Mouse (Mus musculus) spleen, adult 2 months (tissue): ENCODE results near the gene Cryzl2. TPM values are rescaled to one million over a fixed set of nuclear protein-coding genes. Genes with fewer than 3 reads are reported as not detected.

Experiments
- DNase-seq, 2 experiments: peaks; one replicate each; pipeline versions ENCODE4 v3.0.0 to v3.0.0-alpha.2; 2012 to 2021; ENCODE audit warnings: low spot score in 2 of 2, low read depth in 1 of 2
- H3K27ac ChIP-seq: fragments of 200-500 bp; 2 replicates; pipeline ENCODE4 v1.5.1; 2012; ENCODE audit warnings: low read length, inconsistent platforms; ENCODE audit not compliant: insufficient read depth
- H3K27me3 ChIP-seq: fragments of 200-500 bp; 2 replicates; pipeline ENCODE4 v1.6.1; 2012; ENCODE audit warnings: mild to moderate bottlenecking, moderate library complexity, low read length, inconsistent platforms; ENCODE audit not compliant: control insufficient read depth, insufficient read depth
- H3K36me3 ChIP-seq: fragments of 200-500 bp; 2 replicates; pipeline ENCODE4 v1.6.1; 2012; ENCODE audit warnings: mild to moderate bottlenecking, low read length, inconsistent platforms; ENCODE audit not compliant: control insufficient read depth, insufficient read depth
- H3K4me1 ChIP-seq: fragments of 200-500 bp; 2 replicates; pipeline ENCODE4 v1.6.1; 2011; ENCODE audit warnings: inconsistent platforms; ENCODE audit not compliant: control insufficient read depth, insufficient read depth, insufficient read length
- H3K4me3 ChIP-seq: fragments of 200-500 bp; 2 replicates; pipeline ENCODE4 v1.5.1; 2011; ENCODE audit warnings: mild to moderate bottlenecking, inconsistent platforms; ENCODE audit not compliant: insufficient read depth, insufficient read length; ENCODE audit errors: extremely low read depth
- CTCF ChIP-seq: fragments of 200-500 bp; IDR thresholded peaks from 2 replicates; pipeline ENCODE4 v1.5.1; 2011; ENCODE audit warnings: mild to moderate bottlenecking, inconsistent platforms; ENCODE audit not compliant: insufficient read depth, insufficient read length, insufficient replicate concordance; ENCODE audit errors: extremely low read depth
- POLR2A ChIP-seq: fragments of 200-500 bp; IDR thresholded peaks from 2 replicates; pipeline ENCODE4 v1.6.1; 2011; ENCODE audit warnings: low read depth, low read length, inconsistent platforms
- WGBS: fragments of 180-500 bp; shearing (Covaris S2); methylation state at CpG from one replicate; pipeline ENCODE4 v1.1.7; 2018; 5-methylcytosine and 5-hydroxymethylcytosine counted together
- polyA plus RNA-seq: library from polyadenylated mRNA; depleted of rRNA; stranded (reverse); fragments of >200 nt; gene quantifications from 2 replicates; pipeline ENCODE4 v1.2.3, GENCODE M21; 2012

Gene Cryzl2
- polyA plus RNA-seq, 1 experiment = 11.1 TPM

- no peak overlapping the region for H3K4me3 ChIP-seq
- WGBS = 84% methylated on average over 9 of the region's 9 CpGs
- TF ChIP-seq CTCF = no peak
- H3K36me3 ChIP-seq = no peaks in the 10 kb centered on the region
- H3K27ac ChIP-seq = no peak overlapping the region
- no peaks in the 10 kb centered on the region for H3K27me3 ChIP-seq
- DNase-seq = no peak
- peaks cover 2% of the 10 kb centered on the region; the same call in 1 of the 2 replicates for H3K4me1 ChIP-seq
Observed at GRCm38 (mm10) chr1:157513559-157513958, 55.2 kb downstream of the Cryzl2 start.

- peaks cover 2% of the 10 kb centered on the region; the same call in 1 of the 2 replicates for H3K4me1 ChIP-seq
- H3K27me3 ChIP-seq = no peaks in the 10 kb centered on the region
- no peak for DNase-seq
- no peak overlapping the region for H3K4me3 ChIP-seq
- H3K27ac ChIP-seq = no peak overlapping the region
- no peak for TF ChIP-seq CTCF
- no peak for TF ChIP-seq POLR2A
- 78% methylated on average over 4 of the region's 4 CpGs for WGBS
- no peaks in the 10 kb centered on the region for H3K36me3 ChIP-seq
Observed at GRCm38 (mm10) chr1:157514298-157514697, 55.9 kb downstream of the Cryzl2 start.

- Histone ChIP-seq H3K4me1 (peaks cover 2% of the 10 kb centered on the region; the same call in 1 of the 2 replicates), H3K27me3 (no peaks in the 10 kb centered on the region), H3K27ac (no peak overlapping the region), H3K4me3 (no peak overlapping the region), H3K36me3 (no peaks in the 10 kb centered on the region)
- TF ChIP-seq POLR2A (no peak), CTCF (no peak)
- DNase-seq = peak in 1 of 2 experiments; percentile 7
- WGBS = 52% methylated on average over 8 of the region's 8 CpGs
Observed at GRCm38 (mm10) chr1:157516838-157517808, 58.7 kb downstream of the Cryzl2 start.

GRCm38 (mm10) chr1:157518111-157518523 is 59.7 kb downstream of the Cryzl2 start:
- DNase-seq = no peak
- Histone ChIP-seq H3K27ac (no peak overlapping the region), H3K36me3 (no peaks in the 10 kb centered on the region), H3K4me3 (no peak overlapping the region), H3K4me1 (peaks cover 2% of the 10 kb centered on the region; the same call in 1 of the 2 replicates), H3K27me3 (no peaks in the 10 kb centered on the region)
- no peak for TF ChIP-seq CTCF
- TF ChIP-seq POLR2A = no peak
- WGBS = 29% methylated on average over 4 of the region's 4 CpGs

- no peak overlapping the region for H3K27ac ChIP-seq
- no peaks in the 10 kb centered on the region for H3K27me3 ChIP-seq
- H3K4me1 ChIP-seq = peaks cover 2% of the 10 kb centered on the region; the same call in 1 of the 2 replicates
- no peaks in the 10 kb centered on the region for H3K36me3 ChIP-seq
- no peak overlapping the region for H3K4me3 ChIP-seq
- WGBS = 87% methylated on average over 2 of the region's 2 CpGs
- TF ChIP-seq CTCF (no peak), POLR2A (no peak)
- no peak for DNase-seq
Observed at GRCm38 (mm10) chr1:157519396-157519795, 61.0 kb downstream of the Cryzl2 start.

- TF ChIP-seq POLR2A (no peak), CTCF (no peak)
- WGBS = 91% methylated on average over 5 of the region's 5 CpGs
- no peak for DNase-seq
- Histone ChIP-seq H3K27me3 (no peaks in the 10 kb centered on the region), H3K36me3 (no peaks in the 10 kb centered on the region), H3K4me3 (no peak overlapping the region), H3K4me1 (peaks cover 2% of the 10 kb centered on the region; the same call in 1 of the 2 replicates), H3K27ac (no peak overlapping the region)
Observed at GRCm38 (mm10) chr1:157522322-157522721, 63.9 kb downstream of the Cryzl2 start.

GRCm38 (mm10) chr1:157524775-157525174 is 66.4 kb downstream of the Cryzl2 start:
- H3K27me3 ChIP-seq = no peaks in the 10 kb centered on the region
- TF ChIP-seq POLR2A (no peak), CTCF (no peak)
- H3K4me1 ChIP-seq = no peaks in the 10 kb centered on the region
- no peaks in the 10 kb centered on the region for H3K36me3 ChIP-seq
- no peak overlapping the region for H3K4me3 ChIP-seq
- no peak for DNase-seq
- WGBS = 83% methylated on average over 7 of the region's 7 CpGs
- H3K27ac ChIP-seq = no peak overlapping the region
